Mouse (Mus musculus): Measurements from ENCODE around the gene Apoa1. TPM values are rescaled to one million over a fixed set of nuclear protein-coding genes. Genes with fewer than 3 reads are reported as not detected.

Apoa1 gene
- total RNA-seq (2012; rRNA removed): 1.8 and 4.0 TPM in 2 replicates
- polyA plus RNA-seq (2012; ENCODE audit: insufficient read depth in 1 of 2, insufficient read length in 2 of 2, low read depth in 1 of 2, low replicate concordance in 2 of 2, missing spikeins in 1 of 2): 10 to 100 TPM in 1 of 2 experiments, not detected in 1; 16.1 TPM

DNA sequence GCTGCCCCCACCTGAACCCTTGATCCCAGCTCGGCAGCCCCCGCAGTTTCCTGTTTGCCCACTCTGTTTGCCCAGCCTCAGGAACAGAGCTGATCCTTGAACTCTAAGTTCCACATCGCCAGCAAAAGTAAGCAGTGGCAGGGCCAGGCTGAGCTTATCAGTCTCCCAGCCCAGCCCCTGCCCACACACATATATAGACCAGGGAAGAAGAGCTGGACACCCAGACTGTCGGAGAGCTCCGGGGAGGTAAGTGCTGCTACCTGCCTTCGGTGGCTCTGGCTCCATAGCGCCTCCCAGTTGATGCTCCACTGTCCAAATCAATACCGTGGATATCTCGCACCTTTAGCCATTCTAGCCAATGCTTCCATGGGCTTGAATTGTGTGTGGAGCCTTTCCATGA is at the start of gene Apoa1:
Gene Apoa1 (plus strand): TSS at position 90 of the 400 bp plus-strand sequence.
- Histone ChIP-seq H3K4me3 (ENCODE audit: control insufficient read depth in 1 of 2, insufficient read depth in 1 of 2, low read depth in 2 of 2, low read length in 2 of 2) (no peak within 1 kb of the TSS), H3K4me1 (ENCODE audit: control insufficient read depth in 1 of 2, insufficient read depth in 2 of 2, low read length in 2 of 2) (peaks cover 13 to 34% of the 10 kb centered on the region in 2 experiments), H3K36me3 (ENCODE audit: control insufficient read depth in 1 of 2, insufficient read depth in 2 of 2, low read length in 2 of 2) (peaks cover 0 to 24% of the 10 kb centered on the region in 2 experiments; a peak in 3 of 4 replicates), H3K79me2 (ENCODE audit: control insufficient read depth, insufficient read depth, low read length, poor library complexity) (no peaks in the 10 kb centered on the region; the same call in 1 of the 2 replicates), H3K9me3 (replicated peaks; ENCODE audit: insufficient read depth, low read length) (no peaks in the 10 kb centered on the region), H3K27ac (ENCODE audit: control insufficient read depth, low read depth, low read length) (no peak within 1 kb of the TSS), H3K9ac (ENCODE audit: control insufficient read depth, low read depth, low read length, poor library complexity, severe bottlenecking) (no peak within 1 kb of the TSS), H3K27me3 (ENCODE audit: control insufficient read depth in 1 of 2, insufficient read depth in 2 of 2, low read length in 2 of 2) (no peaks in the 10 kb centered on the region)
- TF ChIP-seq TAL1 (IDR thresholded peaks at IDR 0.05; ENCODE audit: low read length): no peak
- no peak for TF ChIP-seq RCOR1 (IDR thresholded peaks at IDR 0.05; ENCODE audit: low read depth, low read length)
- no peak for TF ChIP-seq ETS1 (IDR thresholded peaks at IDR 0.05; ENCODE audit: low read depth, low read length)
- no peak for TF ChIP-seq CTCF (IDR thresholded peaks at IDR 0.05 in 2 of 3, conservative IDR thresholded peaks at IDR 0.05 in 1 of 3; ENCODE audit: control insufficient read depth in 1 of 3, insufficient read depth in 1 of 3, low read depth in 2 of 3, low read length in 3 of 3, poor library complexity in 1 of 3, severe bottlenecking in 1 of 3)
- TF ChIP-seq USF2 (IDR thresholded peaks at IDR 0.05; ENCODE audit: borderline replicate concordance in 1 of 2, insufficient read depth in 1 of 2, low read depth in 1 of 2, low read length in 2 of 2): no peak
- no peak for DNase-seq (ENCODE audit: low read depth, low spot score)

DNA sequence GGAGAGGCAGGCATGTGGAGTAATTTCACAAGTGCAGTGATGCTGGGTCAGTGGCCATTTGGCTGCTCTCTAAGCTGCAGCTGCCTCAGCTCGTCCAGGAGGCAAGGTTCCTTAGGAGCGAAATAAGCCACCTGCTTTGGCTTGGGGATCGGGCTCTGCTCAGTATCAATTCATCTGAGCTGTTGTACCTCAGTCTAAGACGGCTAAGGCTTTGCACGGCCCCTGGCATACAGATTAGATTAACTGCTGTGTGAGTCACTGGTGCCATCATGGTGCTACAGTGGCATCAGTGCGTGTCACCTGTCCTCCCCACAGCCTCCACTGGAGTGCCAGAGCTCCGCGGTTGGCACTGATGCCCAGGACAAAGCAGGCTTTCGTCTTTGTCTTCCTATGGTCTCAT is 49.8 kb upstream of the Apoa1 start:
- H3K36me3 ChIP-seq (ENCODE audit: control insufficient read depth in 1 of 2, insufficient read depth in 2 of 2, low read length in 2 of 2): peaks cover 8 to 29% of the 10 kb centered on the region in 2 experiments

DNA sequence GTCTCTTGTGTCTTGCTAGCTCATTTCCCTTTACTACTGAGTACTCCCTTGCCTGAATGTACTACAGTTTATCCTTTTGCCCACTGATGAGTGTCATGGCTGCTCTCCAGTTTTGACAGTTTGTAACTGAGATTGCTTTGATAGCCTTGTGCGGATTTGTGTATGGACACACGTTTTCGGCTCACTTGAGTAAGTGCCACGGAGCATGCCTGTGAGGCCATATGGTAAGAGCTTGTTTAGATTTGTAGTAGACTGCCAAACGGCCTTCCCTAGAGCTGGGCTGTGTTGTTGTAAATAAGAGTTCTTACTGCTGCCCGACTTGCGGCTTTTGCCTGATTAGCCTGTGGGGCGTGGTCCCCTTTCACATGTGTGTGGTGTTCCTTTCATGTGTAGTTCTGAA is 47.1 kb upstream of the Apoa1 start:
- no peak for DNase-seq (ENCODE audit: low read depth, low spot score)
- no peak overlapping the region for H3K27ac ChIP-seq (ENCODE audit: control insufficient read depth, low read depth, low read length)
- H3K9me3 ChIP-seq (replicated peaks; ENCODE audit: insufficient read depth, low read length): no peaks in the 10 kb centered on the region
- TF ChIP-seq CTCF (IDR thresholded peaks at IDR 0.05 in 2 of 3, conservative IDR thresholded peaks at IDR 0.05 in 1 of 3; ENCODE audit: control insufficient read depth in 1 of 3, insufficient read depth in 1 of 3, low read depth in 2 of 3, low read length in 3 of 3, poor library complexity in 1 of 3, severe bottlenecking in 1 of 3) (no peak), ZMIZ1 (IDR thresholded peaks at IDR 0.05; ENCODE audit: low read depth, low read length) (no peak), SIN3A (IDR thresholded peaks at IDR 0.05; ENCODE audit: low read length) (no peak), MYB (IDR thresholded peaks at IDR 0.05; ENCODE audit: low read depth, low read length) (no peak), POLR2AphosphoS5 (IDR thresholded peaks at IDR 0.05; ENCODE audit: borderline replicate concordance, low read depth, low read length) (no peak), CHD1 (IDR thresholded peaks at IDR 0.05; ENCODE audit: low read depth, low read length) (no peak), EP300 (IDR thresholded peaks at IDR 0.05; ENCODE audit: low read depth in 1 of 2, low read length in 2 of 2) (no peak), MAX (IDR thresholded peaks at IDR 0.05; ENCODE audit: low read length) (no peak), SMC3 (IDR thresholded peaks at IDR 0.05; ENCODE audit: low read depth, low read length) (no peak), UBTF (IDR thresholded peaks at IDR 0.05; ENCODE audit: borderline replicate concordance, insufficient read depth, low read depth, low read length) (no peak), POLR2AphosphoS2 (IDR thresholded peaks at IDR 0.05; ENCODE audit: low read length) (no peak), MYC (IDR thresholded peaks at IDR 0.05; ENCODE audit: low read depth, low read length) (no peak), RCOR1 (IDR thresholded peaks at IDR 0.05; ENCODE audit: low read depth, low read length) (no peak), E2F4 (IDR thresholded peaks at IDR 0.05; ENCODE audit: borderline replicate concordance, low read depth, low read length) (no peak), NRF1 (IDR thresholded peaks at IDR 0.05; ENCODE audit: insufficient read depth, low read depth, low read length, poor library complexity, severe bottlenecking) (no peak), MAZ (IDR thresholded peaks at IDR 0.05; ENCODE audit: low read depth, low read length) (no peak), CHD2 (IDR thresholded peaks at IDR 0.05; ENCODE audit: low read length) (no peak), ZC3H11A (IDR thresholded peaks at IDR 0.05; ENCODE audit: low read depth, low read length) (no peak), TCF12 (IDR thresholded peaks at IDR 0.05; ENCODE audit: low read depth, low read length) (no peak), ETS1 (IDR thresholded peaks at IDR 0.05; ENCODE audit: low read depth, low read length) (no peak)
- H3K79me2 ChIP-seq (ENCODE audit: control insufficient read depth, insufficient read depth, low read length, poor library complexity): no peaks in the 10 kb centered on the region
- peaks cover under 1 to 6% of the 10 kb centered on the region in 2 experiments; a peak in 3 of 4 replicates for H3K4me1 ChIP-seq (ENCODE audit: control insufficient read depth in 1 of 2, insufficient read depth in 2 of 2, low read length in 2 of 2)
- H3K36me3 ChIP-seq (ENCODE audit: control insufficient read depth in 1 of 2, insufficient read depth in 2 of 2, low read length in 2 of 2): peaks cover 10 to 12% of the 10 kb centered on the region in 2 experiments
- no peak overlapping the region for H3K9ac ChIP-seq (ENCODE audit: control insufficient read depth, low read depth, low read length, poor library complexity, severe bottlenecking)
- no peak overlapping the region for H3K4me3 ChIP-seq (ENCODE audit: control insufficient read depth in 1 of 2, insufficient read depth in 1 of 2, low read depth in 2 of 2, low read length in 2 of 2)
- no peaks in the 10 kb centered on the region for H3K27me3 ChIP-seq (ENCODE audit: control insufficient read depth in 1 of 2, insufficient read depth in 2 of 2, low read length in 2 of 2)

More for the DNA sequence above, 49.8 kb upstream of the Apoa1 start:
- no peak for DNase-seq (ENCODE audit: low read depth, low spot score)
- TF ChIP-seq E2F4 (IDR thresholded peaks at IDR 0.05; ENCODE audit: borderline replicate concordance, low read depth, low read length): no peak
- TF ChIP-seq GABPA (IDR thresholded peaks at IDR 0.05; ENCODE audit: low read depth, low read length): no peak
- no peak for TF ChIP-seq KAT2A (conservative IDR thresholded peaks at IDR 0.05; ENCODE audit: low read depth, low read length)
- TF ChIP-seq UBTF (IDR thresholded peaks at IDR 0.05; ENCODE audit: borderline replicate concordance, insufficient read depth, low read depth, low read length): no peak
- TF ChIP-seq POLR2AphosphoS5 (IDR thresholded peaks at IDR 0.05; ENCODE audit: borderline replicate concordance, low read depth, low read length): no peak
- TF ChIP-seq CHD1 (IDR thresholded peaks at IDR 0.05; ENCODE audit: low read depth, low read length): no peak
- H3K79me2 ChIP-seq (ENCODE audit: control insufficient read depth, insufficient read depth, low read length, poor library complexity): no peaks in the 10 kb centered on the region; the same call in 1 of the 2 replicates
- peaks cover 12 to 30% of the 10 kb centered on the region in 2 experiments for H3K4me1 ChIP-seq (ENCODE audit: control insufficient read depth in 1 of 2, insufficient read depth in 2 of 2, low read length in 2 of 2)
- no peak overlapping the region for H3K4me3 ChIP-seq (ENCODE audit: control insufficient read depth in 1 of 2, insufficient read depth in 1 of 2, low read depth in 2 of 2, low read length in 2 of 2)
- no peaks in the 10 kb centered on the region for H3K9me3 ChIP-seq (replicated peaks; ENCODE audit: insufficient read depth, low read length)
- H3K9ac ChIP-seq (ENCODE audit: control insufficient read depth, low read depth, low read length, poor library complexity, severe bottlenecking): no peak overlapping the region
- no peak overlapping the region for H3K27ac ChIP-seq (ENCODE audit: control insufficient read depth, low read depth, low read length)
- H3K27me3 ChIP-seq (ENCODE audit: control insufficient read depth in 1 of 2, insufficient read depth in 2 of 2, low read length in 2 of 2): no peaks in the 10 kb centered on the region
